Mouse (Mus musculus) heart, postnatal 0 days (tissue): ENCODE data around the gene Ctr9. TPM values are rescaled to one million over a fixed set of nuclear protein-coding genes. Genes with fewer than 3 reads are reported as not detected.

Experiments
- ATAC-seq: fragments of 200-750 bp; cut with Nextera tagmentation; 2 replicates; pipeline ENCODE4 v1.8.0; 2017; ENCODE audit warnings: low read depth, moderate number of reproducible peaks, moderate library complexity; ENCODE audit not compliant: insufficient read depth
- DNase-seq: peaks from one replicate; pipeline ENCODE4 v3.0.0-alpha.2; 2016; ENCODE audit warnings: low spot score
- H3K27ac ChIP-seq: fragments of 300-500 bp; sonication (generic); 2 replicates; pipeline ENCODE4 v1.5.1; 2014; ENCODE audit warnings: low read depth, mild to moderate bottlenecking
- H3K27me3 ChIP-seq: fragments of 300-500 bp; sonication (generic); 2 replicates; pipeline ENCODE4 v1.6.1; 2014; ENCODE audit warnings: low read length, mixed read lengths; ENCODE audit not compliant: control insufficient read depth, insufficient read depth
- H3K36me3 ChIP-seq: fragments of 300-500 bp; sonication (generic); replicated peaks from 2 replicates; pipeline ENCODE4 v1.6.1; 2014; ENCODE audit warnings: low read length, mixed read lengths; ENCODE audit not compliant: control insufficient read depth, insufficient read depth
- H3K4me1 ChIP-seq: fragments of 300-500 bp; sonication (generic); 2 replicates; pipeline ENCODE4 v1.6.1; 2014; ENCODE audit warnings: antibody characterized with exemption; ENCODE audit not compliant: control insufficient read depth, insufficient read depth
- H3K4me2 ChIP-seq: fragments of 300-500 bp; sonication (generic); 2 replicates; pipeline ENCODE4 v1.6.1; 2014; ENCODE audit warnings: low read depth, mild to moderate bottlenecking, low read length, moderate library complexity
- H3K4me3 ChIP-seq: fragments of 300-500 bp; sonication (generic); 2 replicates; pipeline ENCODE4 v1.5.1; 2014; ENCODE audit warnings: low read depth, low read length
- H3K9ac ChIP-seq: fragments of 300-500 bp; sonication (generic); replicated peaks from 2 replicates; pipeline ENCODE4 v1.6.1; 2014; ENCODE audit warnings: low read depth, low read length, mixed read lengths
- H3K9me3 ChIP-seq: fragments of 300-500 bp; sonication (generic); replicated peaks from 2 replicates; pipeline ENCODE4 v1.6.1; 2016; ENCODE audit warnings: low read length; ENCODE audit not compliant: control insufficient read depth
- CTCF ChIP-seq: IDR thresholded peaks from 2 replicates; pipeline ENCODE4 v1.5.1; 2016; ENCODE audit warnings: antibody characterized with exemption, control low read depth, low read depth
- EP300 ChIP-seq: IDR thresholded peaks from 2 replicates; pipeline ENCODE4 v1.6.1; 2016; ENCODE audit warnings: antibody characterized with exemption, low read depth
- WGBS: fragments of 180-500 bp; shearing (Covaris S2); extraction: QIAGEN DNeasy Blood & Tissue Kit; methylation state at CpG from one replicate; pipeline ENCODE4 v1.1.7; 2014; 5-methylcytosine and 5-hydroxymethylcytosine counted together
- polyA plus RNA-seq: library from polyadenylated mRNA; unstranded; fragments of >200 nt; fragmentation: Nextera tagmentation; extraction: Ambion mirVana; gene quantifications from 2 replicates; pipeline ENCODE4 v1.2.1, GENCODE M21; 2015
- total RNA-seq: library from RNA; depleted of rRNA; stranded (reverse); fragments of >200 nt; gene quantifications from 2 replicates; pipeline ENCODE4 v1.2.3, GENCODE M21; 2014; ENCODE audit warnings: low replicate concordance

Gene Ctr9
- total and polyA plus RNA-seq, 2 experiments from 2014 or later: 11.6 to 30.4 TPM

DNA sequence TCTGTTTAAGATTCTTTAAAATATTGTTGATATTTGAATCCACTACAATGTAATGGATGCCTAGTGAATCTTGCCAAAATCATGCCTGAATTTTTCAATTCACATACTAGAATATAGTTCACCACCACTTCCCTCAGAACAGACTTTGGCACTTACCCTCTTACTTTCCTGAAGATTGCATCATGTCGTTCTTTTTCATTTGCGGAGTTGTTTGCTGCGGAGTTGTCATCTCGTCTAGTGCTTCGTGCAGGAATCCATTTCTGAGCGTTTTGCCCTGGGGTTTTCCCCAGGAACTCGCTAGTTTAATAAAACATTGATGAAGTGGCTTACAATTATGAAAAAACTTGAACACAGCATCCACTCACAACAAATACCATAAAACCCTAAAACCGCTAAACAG lies 51.3 kb downstream of the Ctr9 start:
- TF ChIP-seq EP300 (no peak), CTCF (no peak)
- WGBS: 76% methylated on average over 8 of the region's 8 CpGs
- H3K27me3 ChIP-seq: no peaks in the 10 kb centered on the region
- no peak overlapping the region for H3K9ac ChIP-seq
- H3K36me3 ChIP-seq: peaks cover 63% of the 10 kb centered on the region
- DNase-seq (peak; percentile 4), ATAC-seq (no peak)
- H3K4me3 ChIP-seq: no peak overlapping the region
- H3K4me1 ChIP-seq: peaks cover 22% of the 10 kb centered on the region
- no peak overlapping the region for H3K27ac ChIP-seq
- H3K9me3 ChIP-seq: no peaks in the 10 kb centered on the region
- H3K4me2 ChIP-seq: peak overlapping the region; percentile 79; the same call in 1 of the 2 replicates

DNA sequence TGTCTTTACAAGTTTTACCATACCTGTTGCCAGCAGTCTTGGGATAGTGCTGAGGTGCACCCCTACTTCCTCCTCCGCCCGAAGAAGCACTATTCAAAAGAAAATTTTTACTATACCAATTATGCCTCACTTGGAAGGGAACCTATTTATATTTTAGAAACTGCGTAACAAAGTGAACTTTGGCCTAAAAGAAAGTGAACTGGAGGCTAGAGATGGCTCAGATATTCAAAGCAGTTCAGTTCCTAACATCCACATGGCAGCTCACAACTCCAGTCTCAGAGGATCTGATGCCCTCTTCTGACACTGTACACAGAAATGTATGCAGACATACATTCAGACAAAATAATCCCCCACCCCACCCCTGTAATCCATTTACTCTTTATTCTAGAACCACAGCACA lies 52.1 kb downstream of the Ctr9 start:
- H3K4me2 ChIP-seq: peak overlapping the region; percentile 79
- DNase-seq: peak; percentile 5
- no peaks in the 10 kb centered on the region for H3K27me3 ChIP-seq
- H3K36me3 ChIP-seq: peaks cover 57% of the 10 kb centered on the region
- no peak overlapping the region for H3K27ac ChIP-seq
- H3K9ac ChIP-seq: peak overlapping the region; percentile 99; the same call in 1 of the 2 replicates
- peak overlapping the region; percentile 98 for H3K4me3 ChIP-seq
- H3K4me1 ChIP-seq: peaks cover 22% of the 10 kb centered on the region
- no peak for ATAC-seq
- no peak for TF ChIP-seq EP300
- TF ChIP-seq CTCF: no peak
- H3K9me3 ChIP-seq: no peaks in the 10 kb centered on the region
- WGBS: 81% methylated on average over 3 of the region's 3 CpGs

DNA sequence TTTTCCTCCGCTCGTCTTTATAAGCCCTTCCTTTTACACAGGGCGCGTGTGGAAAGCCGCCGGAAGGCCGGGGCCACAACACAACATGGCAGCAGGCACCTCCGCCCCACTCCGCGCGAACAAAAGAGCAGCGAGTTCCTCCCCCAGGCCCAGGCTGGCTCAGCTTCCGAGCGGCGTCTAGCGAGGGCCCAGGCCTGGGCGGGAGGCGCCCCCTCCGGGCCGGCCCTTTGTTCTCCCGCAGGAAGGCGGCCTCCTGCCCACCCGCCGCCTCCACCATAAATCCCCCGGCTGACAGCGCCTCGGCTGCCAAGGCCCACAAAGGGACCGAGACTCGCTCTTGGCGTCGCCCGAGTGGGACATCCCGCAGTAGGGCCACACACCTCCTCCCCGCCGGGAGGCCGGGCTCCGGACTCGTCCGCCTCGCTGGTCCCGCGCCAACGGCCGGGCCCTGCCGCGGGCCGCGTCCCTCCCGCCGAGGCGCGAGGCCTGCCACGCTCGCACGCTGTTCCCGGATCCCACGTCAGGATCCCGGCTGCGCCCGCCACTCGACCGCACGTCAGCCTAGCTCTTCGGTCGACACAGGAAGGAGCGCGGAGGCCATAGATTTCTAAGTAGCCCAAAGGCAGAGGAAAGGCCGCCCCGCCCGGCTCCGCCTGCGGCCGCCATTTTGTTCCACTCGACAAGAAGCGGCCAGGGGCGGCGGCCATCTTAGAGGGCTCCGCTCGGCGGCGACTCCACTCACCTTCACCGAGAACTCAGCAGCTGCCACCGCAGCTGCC lies 53.5 kb downstream of the Ctr9 start:
- H3K9ac ChIP-seq: peak overlapping the region; percentile 99
- WGBS: under 1% methylated on average over 78 of the region's 83 CpGs

DNA sequence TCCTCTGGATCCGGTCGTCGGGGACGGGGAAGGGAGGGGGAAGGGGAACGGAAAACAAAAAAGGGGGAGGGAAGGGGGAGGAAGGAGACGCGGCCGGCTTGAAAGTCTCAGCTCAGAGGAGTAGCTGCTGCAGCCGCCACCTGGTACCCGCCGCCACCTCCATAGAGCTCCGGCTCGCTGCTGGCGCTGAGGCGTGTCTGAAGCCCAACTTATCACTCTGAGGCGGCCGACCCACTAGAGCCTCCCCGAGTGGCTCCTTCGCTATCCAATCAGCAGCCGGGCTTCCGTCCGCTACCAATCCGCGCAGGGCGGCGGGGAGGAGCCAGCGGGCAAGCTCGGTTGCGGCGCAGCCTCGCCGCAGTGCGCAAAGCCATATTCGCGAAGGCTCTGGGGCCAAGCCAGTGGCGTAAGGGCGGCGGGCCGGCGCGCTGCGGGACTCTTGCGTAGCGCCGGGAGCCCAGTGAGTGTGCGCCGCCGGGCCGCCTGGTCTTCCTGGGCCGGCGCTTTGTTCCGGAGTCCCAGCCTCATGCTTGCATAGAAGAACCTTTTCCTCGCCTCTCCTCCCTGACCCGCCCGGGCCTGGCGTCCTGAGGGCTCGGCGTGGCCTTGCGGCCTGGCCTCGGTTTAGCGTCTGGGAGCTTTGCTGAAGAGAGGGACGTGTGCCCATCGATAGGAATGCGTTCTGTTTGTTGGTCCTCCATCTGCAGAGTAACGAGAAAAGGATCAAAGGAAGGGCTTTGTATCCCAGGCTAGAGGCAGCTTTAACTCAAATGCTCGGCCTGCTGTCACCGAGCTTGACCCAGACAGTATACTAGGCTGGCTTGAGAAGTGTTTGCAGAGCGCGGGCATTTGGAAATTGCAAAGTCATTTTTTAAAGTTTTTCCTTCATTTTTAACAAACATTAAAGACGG lies 54.3 kb downstream of the Ctr9 start, which contains the start of gene Eif4g2:
Gene Eif4g2, minus strand, starts transcription at position 209 of the 911 bp plus-strand sequence.
- DNase-seq: peak; percentile 100
- peak within 1 kb of the TSS; percentile 98 for H3K4me3 ChIP-seq
- H3K27ac ChIP-seq: peak within 1 kb of the TSS; percentile 100
- WGBS: under 1% methylated on average over 65 of the region's 70 CpGs
- H3K4me1 ChIP-seq: peaks cover 18% of the 10 kb centered on the region
- peak within 1 kb of the TSS; percentile 99 for H3K9ac ChIP-seq
- H3K9me3 ChIP-seq: no peaks in the 10 kb centered on the region
- H3K27me3 ChIP-seq: no peaks in the 10 kb centered on the region
- peak within 1 kb of the TSS; percentile 79 for H3K4me2 ChIP-seq
- TF ChIP-seq CTCF (no peak), EP300 (peak; percentile 58)
- H3K36me3 ChIP-seq: peaks cover 35% of the 10 kb centered on the region
- ATAC-seq: peak; percentile 97

More for the DNA sequence above, 53.5 kb downstream of the Ctr9 start:
- DNase-seq (peak; percentile 88), ATAC-seq (peak; percentile 74)
- no peaks in the 10 kb centered on the region for H3K9me3 ChIP-seq
- H3K4me1 ChIP-seq: peaks cover 22% of the 10 kb centered on the region
- no peak for TF ChIP-seq EP300
- no peak for TF ChIP-seq CTCF
- peak overlapping the region; percentile 98 for H3K4me3 ChIP-seq
- H3K4me2 ChIP-seq: peak overlapping the region; percentile 79
- peaks cover 43% of the 10 kb centered on the region for H3K36me3 ChIP-seq
- H3K27me3 ChIP-seq: no peaks in the 10 kb centered on the region
- H3K27ac ChIP-seq: peak overlapping the region; percentile 100

DNA sequence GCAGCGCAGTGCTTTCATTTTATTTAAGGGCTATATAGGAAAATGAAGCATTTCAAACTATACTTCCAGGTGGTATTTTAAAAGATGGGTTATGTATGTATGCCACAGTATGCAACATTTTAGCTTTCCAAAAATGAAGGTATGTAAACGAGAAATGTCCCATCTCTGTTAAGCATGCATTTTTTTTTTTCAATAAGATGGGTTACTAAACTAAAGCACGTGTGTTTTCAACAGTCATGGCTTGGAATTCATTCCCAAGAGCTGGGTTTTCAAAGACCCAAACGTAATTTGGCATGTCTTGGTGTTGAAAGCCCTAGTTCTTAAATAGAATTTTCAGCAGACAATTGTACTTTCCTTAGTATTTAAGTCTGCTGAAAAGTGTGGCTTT lies 55.0 kb downstream of the Ctr9 start:
- ATAC-seq (no peak), DNase-seq (peak; percentile 35)
- peak overlapping the region; percentile 67 for H3K4me2 ChIP-seq
- H3K27ac ChIP-seq: peak overlapping the region; percentile 100
- WGBS: 12% methylated on average over 4 of the region's 4 CpGs
- H3K9me3 ChIP-seq: 0 out of 2 replicates have a peak, but pooled peaks cover 5% of the 10 kb centered on the region
- peak overlapping the region; percentile 98 for H3K4me3 ChIP-seq
- H3K36me3 ChIP-seq: peaks cover 28% of the 10 kb centered on the region
- no peaks in the 10 kb centered on the region for H3K27me3 ChIP-seq
- peaks cover 18% of the 10 kb centered on the region for H3K4me1 ChIP-seq
- TF ChIP-seq CTCF (no peak), EP300 (no peak)
- H3K9ac ChIP-seq: peak overlapping the region; percentile 79
